Mouse (Mus musculus) hindbrain, embryonic 12.5 days (tissue): ENCODE measurements around the gene Gm10320. TPM values are rescaled to one million over a fixed set of nuclear protein-coding genes. Genes with fewer than 3 reads are reported as not detected.

Experiments
- ATAC-seq: fragments of 200-750 bp; cut with Nextera tagmentation; 2 replicates; pipeline ENCODE4 v1.8.0; 2017; ENCODE audit warnings: moderate TSS enrichment; ENCODE audit not compliant: low FRiP score
- H3K27ac ChIP-seq: fragments of 300-500 bp; sonication (generic); 2 replicates; pipeline ENCODE4 v1.5.1; 2016; ENCODE audit warnings: mild to moderate bottlenecking
- H3K27me3 ChIP-seq: fragments of 300-500 bp; sonication (generic); 2 replicates; pipeline ENCODE4 v1.6.1; 2016; ENCODE audit warnings: mild to moderate bottlenecking
- H3K36me3 ChIP-seq: fragments of 300-500 bp; sonication (generic); 2 replicates; pipeline ENCODE4 v1.6.1; 2016; ENCODE audit warnings: mild to moderate bottlenecking
- H3K4me1 ChIP-seq: fragments of 300-500 bp; sonication (generic); 2 replicates; pipeline ENCODE4 v1.6.1; 2016
- H3K4me2 ChIP-seq: fragments of 300-500 bp; sonication (generic); replicated peaks from 2 replicates; pipeline ENCODE4 v1.6.1; 2016; ENCODE audit warnings: mild to moderate bottlenecking
- H3K4me3 ChIP-seq: fragments of 300-500 bp; sonication (generic); 2 replicates; pipeline ENCODE4 v1.5.1; 2016; ENCODE audit warnings: mild to moderate bottlenecking
- H3K9ac ChIP-seq: fragments of 300-500 bp; sonication (generic); 2 replicates; pipeline ENCODE4 v1.6.1; 2016; ENCODE audit warnings: mild to moderate bottlenecking, moderate library complexity
- H3K9me3 ChIP-seq: fragments of 300-500 bp; sonication (generic); replicated peaks from 2 replicates; pipeline ENCODE4 v1.6.1; 2016; ENCODE audit warnings: mild to moderate bottlenecking
- WGBS: fragments of 180-500 bp; shearing (Covaris S2); methylation state at CpG from one replicate; pipeline ENCODE4 v1.1.7; 2016; 5-methylcytosine and 5-hydroxymethylcytosine counted together
- polyA plus RNA-seq: library from polyadenylated mRNA; unstranded; fragments of >200 nt; fragmentation: Nextera tagmentation; extraction: Ambion mirVana; gene quantifications from 2 replicates; pipeline ENCODE4 v1.2.1, GENCODE M21; 2016

The Gm10320 gene
- polyA plus RNA-seq, 1 experiment from 2014 or later = not detected

DNA sequence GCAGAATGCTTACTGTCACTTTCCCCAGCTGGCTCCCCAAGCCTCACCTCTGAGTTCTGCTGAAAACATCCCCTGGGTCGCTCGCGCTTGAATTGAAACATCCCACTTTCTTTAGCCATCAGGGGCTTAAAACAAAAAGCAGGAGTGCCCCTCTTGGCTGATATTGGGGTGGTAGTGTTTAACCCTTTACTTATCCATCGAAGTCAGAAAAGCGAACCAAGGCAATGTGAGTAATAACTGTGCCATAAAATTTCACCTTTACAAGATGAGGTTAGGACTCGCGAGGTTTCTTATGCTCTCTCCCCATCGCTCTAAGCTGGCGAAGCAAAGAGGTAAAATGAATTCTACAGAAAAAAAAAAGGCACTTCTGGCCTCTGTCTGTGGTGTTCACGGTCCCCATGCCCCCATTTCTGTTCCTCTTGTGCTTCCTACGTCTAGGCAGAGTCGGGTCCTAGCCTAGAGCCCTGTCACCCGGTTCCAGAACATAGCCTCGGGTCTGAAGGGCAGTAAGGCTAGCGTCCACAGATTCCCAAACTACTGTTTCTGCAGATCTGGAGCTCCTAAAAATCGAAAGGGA lies 10.5 kb upstream of the Gm10320 start:
- Histone ChIP-seq H3K27me3 (peaks cover 91% of the 10 kb centered on the region), H3K4me3 (peak overlapping the region; percentile 17), H3K4me1 (peaks cover 12% of the 10 kb centered on the region), H3K36me3 (no peaks in the 10 kb centered on the region), H3K27ac (no peak overlapping the region), H3K9ac (0 out of 2 replicates have a peak overlapping the region, but pooled peaks have one; percentile 29), H3K4me2 (peak overlapping the region; percentile 47), H3K9me3 (no peaks in the 10 kb centered on the region)
- no peak for ATAC-seq
- under 1% methylated on average over 16 of the region's 16 CpGs for WGBS

DNA sequence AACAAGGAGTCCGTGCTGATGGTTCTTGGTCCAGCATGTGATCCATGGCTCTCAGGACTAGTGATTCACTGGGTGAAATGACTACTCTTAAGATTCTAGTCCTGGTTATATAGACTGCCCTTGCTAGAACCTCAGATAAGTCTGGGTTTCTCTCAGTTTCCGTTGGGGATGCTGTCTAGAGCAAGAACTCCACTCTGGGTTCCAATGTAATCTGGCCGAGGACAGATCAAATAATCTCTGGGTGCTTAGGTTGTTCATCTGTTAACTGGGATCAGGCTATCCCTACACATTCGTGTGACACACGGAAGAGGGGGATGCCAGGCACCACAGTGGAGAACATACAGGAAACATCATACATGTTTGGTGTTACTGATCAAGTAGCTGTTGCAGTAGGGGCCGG lies 9.5 kb upstream of the Gm10320 start:
- Histone ChIP-seq H3K27me3 (peaks cover 91% of the 10 kb centered on the region), H3K9ac (no peak overlapping the region), H3K9me3 (no peaks in the 10 kb centered on the region), H3K27ac (no peak overlapping the region), H3K4me2 (no peak overlapping the region), H3K4me3 (no peak overlapping the region), H3K4me1 (peaks cover 18% of the 10 kb centered on the region), H3K36me3 (no peaks in the 10 kb centered on the region)
- WGBS = 12% methylated on average over 6 of the region's 6 CpGs
- ATAC-seq = no peak

DNA sequence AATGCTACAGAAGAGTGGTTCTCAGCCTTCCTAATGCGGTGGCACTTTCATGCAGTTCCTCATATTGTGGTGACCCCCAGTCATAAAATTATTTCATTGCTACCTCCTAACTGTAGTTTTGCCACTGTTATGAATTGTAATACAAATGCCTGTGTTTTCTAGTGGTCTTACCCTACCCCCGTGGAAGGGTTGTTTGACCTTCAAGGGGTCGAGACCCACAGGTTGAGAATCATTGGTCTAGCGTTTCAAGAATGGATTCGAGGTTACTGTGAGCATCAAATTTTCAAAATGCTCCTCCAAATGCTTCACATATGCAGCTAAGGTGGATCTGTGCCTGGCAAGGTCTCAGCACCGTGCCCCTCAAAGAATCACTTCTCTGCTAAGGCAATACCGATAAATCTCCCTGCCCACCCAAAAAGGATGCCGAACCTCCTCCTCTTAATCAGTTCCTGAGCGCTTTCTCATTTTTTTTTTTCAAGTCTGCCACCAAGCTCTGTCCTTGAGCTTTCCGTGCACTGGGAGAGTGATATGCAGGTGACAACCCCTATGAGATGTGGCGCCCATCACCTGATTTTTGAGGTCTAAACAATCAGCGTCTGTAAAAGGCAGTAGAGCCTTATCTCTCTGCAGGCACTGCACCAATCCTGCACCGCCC lies 8.8 kb upstream of the Gm10320 start:
- WGBS = 28% methylated on average over 13 of the region's 13 CpGs
- H3K9ac ChIP-seq = no peak overlapping the region
- H3K4me1 ChIP-seq = peaks cover 18% of the 10 kb centered on the region
- H3K27me3 ChIP-seq = peaks cover 85% of the 10 kb centered on the region
- no peaks in the 10 kb centered on the region for H3K36me3 ChIP-seq
- no peak overlapping the region for H3K27ac ChIP-seq
- H3K4me2 ChIP-seq = no peak overlapping the region
- H3K9me3 ChIP-seq = no peaks in the 10 kb centered on the region
- no peak overlapping the region for H3K4me3 ChIP-seq
- no peak for ATAC-seq

DNA sequence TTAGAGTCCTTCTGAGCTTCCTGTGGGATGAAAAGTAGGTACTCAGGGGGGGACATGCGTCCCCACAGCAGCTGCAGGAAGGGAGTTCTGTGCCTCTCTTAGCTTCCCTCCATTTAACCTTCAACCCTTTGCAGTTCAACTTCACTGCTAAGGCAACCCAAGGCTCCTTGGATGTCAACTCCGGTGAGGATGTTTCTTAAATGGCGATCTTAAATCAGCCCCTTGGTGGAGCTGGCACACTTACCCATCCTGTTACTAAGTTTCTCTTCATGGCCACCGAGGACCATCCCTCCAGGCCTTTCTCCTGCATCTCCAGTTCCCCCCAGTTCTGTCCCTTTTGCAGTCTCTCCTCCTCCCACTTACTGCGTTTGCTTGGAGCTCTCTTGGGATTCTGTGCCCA lies 6.8 kb upstream of the Gm10320 start:
- H3K36me3 ChIP-seq = no peaks in the 10 kb centered on the region
- H3K27me3 ChIP-seq = peaks cover 73% of the 10 kb centered on the region
- H3K4me3 ChIP-seq = no peak overlapping the region
- H3K9ac ChIP-seq = no peak overlapping the region
- no peaks in the 10 kb centered on the region for H3K9me3 ChIP-seq
- WGBS = 58% methylated on average over 5 of the region's 5 CpGs
- ATAC-seq = no peak
- no peak overlapping the region for H3K27ac ChIP-seq
- H3K4me2 ChIP-seq = no peak overlapping the region
- peaks cover 9% of the 10 kb centered on the region for H3K4me1 ChIP-seq

DNA sequence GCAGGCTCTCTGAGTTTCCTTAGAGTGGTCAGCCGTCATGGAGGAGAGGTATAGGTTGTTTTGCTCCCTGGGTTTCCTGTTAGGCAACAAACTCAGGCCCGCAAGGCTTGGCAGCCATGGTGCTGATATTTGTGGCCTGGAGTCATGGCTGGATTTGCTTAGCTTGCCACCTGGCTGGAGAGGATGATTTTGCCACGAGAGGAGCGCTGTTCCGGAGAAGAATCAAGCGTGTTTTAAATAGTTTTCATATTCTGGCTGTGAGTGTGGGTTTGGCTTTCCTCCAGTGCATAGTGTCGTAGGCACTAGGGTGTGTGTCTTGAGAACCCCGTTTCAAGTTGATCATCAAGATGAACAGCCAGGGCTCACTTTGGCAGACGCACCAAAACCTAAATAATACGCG lies 6.3 kb upstream of the Gm10320 start:
- no peak overlapping the region for H3K4me3 ChIP-seq
- H3K4me2 ChIP-seq = no peak overlapping the region
- H3K9me3 ChIP-seq = no peaks in the 10 kb centered on the region
- H3K27ac ChIP-seq = no peak overlapping the region
- no peak for ATAC-seq
- WGBS = 59% methylated on average over 11 of the region's 11 CpGs
- no peaks in the 10 kb centered on the region for H3K36me3 ChIP-seq
- H3K9ac ChIP-seq = no peak overlapping the region
- H3K27me3 ChIP-seq = peaks cover 70% of the 10 kb centered on the region
- peaks cover 9% of the 10 kb centered on the region for H3K4me1 ChIP-seq

DNA sequence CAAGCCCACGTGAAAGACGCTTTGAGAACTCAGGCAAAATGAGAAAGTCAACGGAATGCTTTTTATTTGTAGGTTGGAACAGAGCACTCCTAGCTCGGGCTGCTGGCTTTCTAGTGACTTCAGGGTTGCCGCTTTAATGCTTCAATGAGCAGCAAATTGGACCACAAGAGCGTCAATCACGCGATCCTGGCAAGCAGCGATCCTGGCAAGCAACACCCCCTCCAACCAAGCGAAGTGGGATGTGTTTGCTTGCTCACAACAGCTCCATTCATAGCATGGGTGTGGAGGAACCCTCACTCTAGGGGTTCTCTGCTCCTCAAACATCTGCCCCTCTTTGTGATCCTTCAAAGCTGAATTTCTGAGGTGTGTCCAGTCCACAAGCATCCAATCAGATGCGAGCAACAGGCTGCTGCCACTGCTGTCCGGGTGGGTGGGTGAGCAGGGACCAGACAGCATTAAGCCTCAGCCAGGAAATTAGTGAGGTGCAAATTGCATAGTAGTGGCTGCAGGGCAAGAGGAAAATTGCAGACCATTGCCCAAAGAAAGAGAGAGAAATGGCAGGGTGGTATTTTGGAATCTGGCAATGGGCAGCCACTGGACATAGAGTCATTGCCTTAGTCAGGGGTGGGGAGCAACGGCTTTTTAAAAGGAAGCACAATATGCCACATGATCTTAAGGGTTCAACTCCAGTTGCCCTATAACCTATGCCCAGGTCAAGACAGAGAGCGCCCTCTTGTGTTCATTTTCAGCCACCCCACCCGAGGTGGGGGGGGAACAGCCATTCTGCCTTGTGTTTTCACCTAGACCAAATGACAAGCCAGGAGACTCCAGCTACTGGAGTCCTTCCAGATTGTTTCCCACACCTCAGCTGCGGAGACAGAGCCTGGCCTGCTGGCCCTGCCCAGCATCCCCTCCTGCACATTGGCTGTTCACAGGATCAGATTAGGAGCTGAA lies 5.4 kb upstream of the Gm10320 start:
- Histone ChIP-seq H3K4me2 (no peak overlapping the region), H3K4me1 (peaks cover 6% of the 10 kb centered on the region), H3K9ac (no peak overlapping the region), H3K27ac (no peak overlapping the region), H3K9me3 (no peaks in the 10 kb centered on the region), H3K36me3 (no peaks in the 10 kb centered on the region), H3K4me3 (no peak overlapping the region), H3K27me3 (peaks cover 61% of the 10 kb centered on the region)
- ATAC-seq = peak; percentile 60; the same call in 1 of the 2 replicates
- 17% methylated on average over 16 of the region's 16 CpGs for WGBS

DNA sequence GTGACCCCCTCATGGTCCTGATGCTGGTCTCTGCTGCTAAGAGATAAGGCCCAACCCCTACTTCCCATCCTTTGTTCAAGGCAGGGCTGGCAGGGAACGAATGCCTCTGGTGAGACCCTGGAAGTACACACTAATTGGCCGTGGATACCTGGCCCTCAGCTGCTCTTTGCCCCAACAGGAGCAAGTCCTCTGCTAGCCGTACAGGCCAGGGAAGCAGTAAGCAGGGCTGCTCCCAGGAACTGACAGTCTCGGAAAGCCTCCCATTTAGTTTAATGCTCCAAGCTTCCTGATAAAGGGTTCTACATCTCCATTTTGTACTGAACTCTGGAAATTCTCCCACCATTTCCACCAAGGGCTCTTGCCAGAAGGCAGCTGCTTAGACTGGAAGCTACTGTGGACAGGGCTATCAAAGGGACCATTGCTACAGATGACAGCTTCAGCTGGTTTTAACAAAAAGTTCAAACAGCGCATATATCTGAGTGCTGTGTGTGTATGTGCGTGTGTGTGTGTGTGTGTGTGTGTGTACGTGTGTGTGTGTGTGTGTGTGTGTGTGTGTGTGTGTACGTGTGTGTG lies 2.8 kb upstream of the Gm10320 start:
- Histone ChIP-seq H3K4me2 (no peak overlapping the region), H3K9me3 (no peaks in the 10 kb centered on the region), H3K36me3 (no peaks in the 10 kb centered on the region), H3K4me3 (no peak overlapping the region), H3K4me1 (peaks cover 6% of the 10 kb centered on the region), H3K27ac (no peak overlapping the region), H3K27me3 (peaks cover 35% of the 10 kb centered on the region), H3K9ac (no peak overlapping the region)
- 64% methylated on average over 8 of the region's 8 CpGs for WGBS
- no peak for ATAC-seq

DNA sequence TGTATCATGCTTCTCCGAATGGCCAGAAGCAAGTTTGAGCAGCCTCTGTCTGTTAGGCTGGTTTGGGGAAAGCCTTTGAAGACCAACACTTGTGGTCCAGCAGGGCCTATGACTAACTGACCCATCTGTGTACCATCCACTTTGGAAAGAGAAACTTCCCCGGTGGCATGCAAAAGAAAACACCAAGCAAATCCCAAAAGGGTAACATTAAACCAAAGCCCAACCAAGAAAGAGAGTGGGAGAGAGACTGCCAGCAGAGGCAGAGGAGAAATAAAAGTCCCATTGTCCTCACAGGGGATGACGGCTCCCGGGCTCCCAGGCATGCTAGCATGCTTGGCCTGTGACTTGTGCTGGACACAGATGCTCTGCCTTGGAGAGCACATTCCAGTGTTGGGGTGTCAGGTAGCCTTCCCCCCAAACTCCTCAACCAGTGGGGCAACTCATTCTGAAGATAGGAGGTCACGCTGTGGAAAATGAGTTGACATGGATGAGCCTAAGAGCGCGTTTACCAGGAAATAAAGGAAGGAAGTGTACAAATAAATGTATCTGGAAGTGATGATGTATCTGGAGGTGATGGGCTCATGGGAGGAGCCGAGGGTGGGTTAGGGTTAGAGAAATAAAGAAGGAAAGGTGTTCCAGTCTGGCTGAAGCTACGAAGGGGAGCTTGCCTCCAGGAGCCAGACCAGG lies 911 bp upstream of the Gm10320 start:
- no peak overlapping the region for H3K4me3 ChIP-seq
- peaks cover 17% of the 10 kb centered on the region for H3K27me3 ChIP-seq
- ATAC-seq = no peak
- H3K4me2 ChIP-seq = no peak overlapping the region
- H3K9ac ChIP-seq = no peak overlapping the region
- H3K9me3 ChIP-seq = no peaks in the 10 kb centered on the region
- 44% methylated on average over 9 of the region's 9 CpGs for WGBS
- no peaks in the 10 kb centered on the region for H3K36me3 ChIP-seq
- peaks cover 6% of the 10 kb centered on the region for H3K4me1 ChIP-seq
- no peak overlapping the region for H3K27ac ChIP-seq

DNA sequence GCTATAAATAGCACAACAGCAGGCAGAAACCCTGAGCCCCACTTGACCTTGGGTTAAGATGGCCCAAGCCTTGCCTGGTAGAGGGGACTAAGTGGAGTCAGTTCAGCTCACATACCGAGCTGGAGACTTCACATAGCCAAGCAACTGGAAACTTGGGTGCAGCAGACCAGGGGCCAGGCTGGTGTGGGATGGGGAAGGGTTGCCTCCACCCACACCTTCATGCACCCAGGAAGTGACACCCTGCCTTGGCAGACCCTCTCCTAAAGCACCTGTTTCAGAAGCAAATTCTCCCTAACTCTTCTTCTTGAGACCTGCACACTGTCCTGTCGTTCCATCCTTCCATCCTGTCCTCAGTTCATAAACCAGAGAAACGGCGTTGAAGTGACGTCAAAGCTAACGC lies 5.1 kb downstream of the Gm10320 start:
- Histone ChIP-seq H3K36me3 (no peaks in the 10 kb centered on the region), H3K4me3 (no peak overlapping the region), H3K27me3 (no peaks in the 10 kb centered on the region), H3K9ac (no peak overlapping the region), H3K27ac (no peak overlapping the region), H3K4me1 (no peaks in the 10 kb centered on the region), H3K9me3 (no peaks in the 10 kb centered on the region), H3K4me2 (no peak overlapping the region)
- 92% methylated on average over 6 of the region's 6 CpGs for WGBS
- ATAC-seq = no peak

DNA sequence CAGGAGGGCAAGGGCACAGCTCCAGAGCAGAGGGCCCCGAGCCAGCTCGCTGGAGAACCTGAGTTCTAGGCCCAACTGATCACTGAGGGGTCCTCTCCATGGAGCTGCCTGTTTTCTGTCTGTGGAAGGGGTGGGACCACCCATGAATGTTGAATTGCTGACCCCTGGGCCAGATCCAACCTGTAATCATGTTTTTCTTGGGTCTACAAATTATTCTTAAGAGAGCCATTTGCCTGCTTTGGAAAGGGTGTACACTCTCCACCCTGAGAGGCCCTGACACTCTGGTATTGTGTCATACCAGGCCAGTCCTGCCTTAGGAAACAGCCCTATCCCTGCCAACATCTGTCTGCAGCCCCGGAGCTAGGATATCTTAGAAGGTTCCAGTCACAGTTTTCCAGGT lies 5.6 kb downstream of the Gm10320 start:
- no peak for ATAC-seq
- Histone ChIP-seq H3K4me3 (no peak overlapping the region), H3K4me1 (no peaks in the 10 kb centered on the region), H3K27me3 (no peaks in the 10 kb centered on the region), H3K9ac (no peak overlapping the region), H3K9me3 (no peaks in the 10 kb centered on the region), H3K36me3 (no peaks in the 10 kb centered on the region), H3K27ac (no peak overlapping the region), H3K4me2 (no peak overlapping the region)
- 81% methylated on average over 3 of the region's 3 CpGs for WGBS

DNA sequence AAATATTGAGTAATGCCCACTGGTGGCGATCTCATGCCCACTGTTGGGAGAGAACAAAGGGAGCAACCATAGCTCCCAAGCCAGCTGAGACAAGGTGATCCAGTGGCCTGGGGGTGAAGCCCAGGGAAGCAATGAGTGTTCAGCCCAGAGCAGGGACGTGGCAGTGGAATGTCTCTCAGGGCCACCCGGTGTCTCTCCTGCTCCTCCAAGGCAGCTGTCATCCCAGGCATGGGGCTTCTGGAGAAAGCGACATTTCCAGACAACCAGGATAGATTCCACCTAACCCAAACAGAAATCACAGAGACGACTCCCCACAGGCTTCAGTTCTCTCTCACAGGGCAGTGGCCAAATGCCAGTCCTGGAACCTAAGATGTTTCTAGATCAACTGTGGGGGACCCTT lies 6.4 kb downstream of the Gm10320 start:
- no peak for ATAC-seq
- Histone ChIP-seq H3K9ac (no peak overlapping the region), H3K4me3 (no peak overlapping the region), H3K27me3 (no peaks in the 10 kb centered on the region), H3K9me3 (no peaks in the 10 kb centered on the region), H3K4me2 (no peak overlapping the region), H3K27ac (no peak overlapping the region), H3K4me1 (no peaks in the 10 kb centered on the region), H3K36me3 (no peaks in the 10 kb centered on the region)
- WGBS = 86% methylated on average over 5 of the region's 5 CpGs

DNA sequence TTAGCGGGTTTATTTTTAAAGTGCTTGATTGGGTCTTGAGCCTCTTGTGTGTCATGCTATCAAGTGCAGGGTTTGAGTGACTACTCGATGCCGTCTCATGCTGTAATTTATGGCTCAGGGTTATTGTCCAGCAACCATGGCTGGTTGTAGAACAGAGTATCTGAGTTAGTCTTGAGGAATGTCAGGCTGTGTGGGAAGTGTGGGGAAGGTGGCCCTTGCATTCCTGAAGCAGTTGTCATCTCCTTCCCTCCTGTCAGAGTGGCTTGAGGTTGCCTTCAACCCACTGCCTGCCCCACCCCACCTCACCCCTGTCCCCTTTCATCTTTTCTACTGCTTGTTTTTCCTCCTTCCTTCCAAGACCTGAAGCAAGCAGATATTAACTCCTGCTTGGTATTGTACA lies 13.8 kb downstream of the Gm10320 start:
- H3K27me3 ChIP-seq = peaks cover 5% of the 10 kb centered on the region; the same call in 1 of the 2 replicates
- H3K9ac ChIP-seq = no peak overlapping the region
- 89% methylated on average over 3 of the region's 3 CpGs for WGBS
- ATAC-seq = no peak
- H3K27ac ChIP-seq = no peak overlapping the region
- H3K4me3 ChIP-seq = no peak overlapping the region
- H3K4me2 ChIP-seq = no peak overlapping the region
- peaks cover 11% of the 10 kb centered on the region for H3K4me1 ChIP-seq
- H3K9me3 ChIP-seq = no peaks in the 10 kb centered on the region
- H3K36me3 ChIP-seq = no peaks in the 10 kb centered on the region
